ENCODE assay signal across 35 mouse cellular contexts in the genomic region with DNA sequence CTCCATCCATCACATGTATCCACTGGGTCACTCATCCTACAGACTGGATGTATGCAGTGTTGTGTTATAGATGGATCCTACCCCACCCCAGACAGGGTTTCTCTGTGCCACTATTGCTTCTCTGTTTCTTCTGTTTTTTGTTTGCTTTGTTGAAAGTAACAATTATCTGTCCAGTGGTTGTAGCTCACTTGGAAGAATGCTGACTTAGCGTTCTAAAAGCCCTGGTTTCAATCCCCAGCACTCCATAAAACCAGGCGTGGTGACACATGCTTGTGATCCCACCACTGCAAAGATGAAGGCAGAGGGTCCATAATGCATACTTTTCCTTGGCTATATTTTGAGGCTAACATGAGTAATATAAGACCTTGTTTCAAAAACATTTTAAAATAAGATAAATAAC.
"Had no signal": no experiment of that assay in that cellular context is flagged by ENCODE, and none has a peak within 500 bp of the region (broad histone marks: within the 10 kb centered on the region; RNA-seq: fewer than 3 reads in every experiment).

No protein-coding gene starts in this region.

- DNase-seq: heart, postnatal 10 days; heart, postnatal 14 days; heart, postnatal 36 days; heart, postnatal 4 days; kidney, adult 11 months; kidney, adult 18-20 months; kidney, adult 2 months; kidney, adult 8-10 months; kidney, adult 9 months; kidney, postnatal 10 days; kidney, postnatal 14 days; kidney, postnatal 25 days; kidney, postnatal 36 days; kidney, postnatal 4 days; layer of hippocampus, adult 9-11 months; layer of hippocampus, postnatal 36 days had no signal

- H3K4me2 ChIP-seq: heart, embryonic 11.5 days; heart, embryonic 12.5 days; heart, embryonic 13.5 days; heart, embryonic 15.5 days; hindbrain, embryonic 12.5 days; hindbrain, embryonic 13.5 days; hindbrain, embryonic 14.5 days; hindbrain, embryonic 15.5 days; intestine, embryonic 15.5 days; kidney, embryonic 15.5 days had no signal

- ATAC-seq: hindbrain, embryonic 16.5 days; hindbrain, postnatal 0 days; inflammation-experienced regulatory T-cells, adult 6 months; intestine, embryonic 15.5 days; intestine, embryonic 16.5 days; intestine, postnatal 0 days had no signal

- H3K4me1 ChIP-seq: heart, embryonic 12.5 days; hindbrain, embryonic 12.5 days; hindbrain, embryonic 13.5 days; intestine, embryonic 15.5 days; kidney, embryonic 15.5 days had no signal

- H3K27me3 ChIP-seq: heart, embryonic 12.5 days; heart, embryonic 13.5 days; heart, embryonic 15.5 days; hindbrain, embryonic 12.5 days; hindbrain, embryonic 13.5 days; hindbrain, embryonic 15.5 days; intestine, embryonic 15.5 days; kidney, embryonic 15.5 days had no signal

- H3K9ac ChIP-seq: heart, embryonic 12.5 days; heart, embryonic 13.5 days; heart, embryonic 15.5 days; hindbrain, embryonic 12.5 days; hindbrain, embryonic 13.5 days; hindbrain, embryonic 14.5 days; hindbrain, embryonic 15.5 days; intestine, embryonic 15.5 days; kidney, embryonic 15.5 days had no signal

- H3K9me3 ChIP-seq: heart, embryonic 10.5 days; heart, embryonic 12.5 days; heart, embryonic 13.5 days; heart, embryonic 15.5 days; hindbrain, embryonic 10.5 days; hindbrain, embryonic 12.5 days; hindbrain, embryonic 13.5 days; hindbrain, embryonic 15.5 days; intestine, embryonic 15.5 days; kidney, embryonic 15.5 days had no signal

- H3K27ac ChIP-seq: heart, embryonic 10.5 days; heart, embryonic 13.5 days; heart, embryonic 15.5 days; hindbrain, embryonic 10.5 days; hindbrain, embryonic 12.5 days; hindbrain, embryonic 13.5 days; hindbrain, embryonic 14.5 days; hindbrain, embryonic 15.5 days; hindbrain, postnatal 0 days; intestine, embryonic 15.5 days; kidney, embryonic 15.5 days; kidney, postnatal 0 days; layer of hippocampus, adult 2 months had no signal

- H3K4me3 ChIP-seq: heart, embryonic 10.5 days; heart, embryonic 12.5 days; heart, embryonic 13.5 days; heart, embryonic 15.5 days; hindbrain, embryonic 10.5 days; hindbrain, embryonic 12.5 days; hindbrain, embryonic 13.5 days; hindbrain, embryonic 15.5 days; intestine, embryonic 15.5 days; kidney, embryonic 15.5 days; layer of hippocampus, adult 2 months had no signal
